Mouse (Mus musculus): ENCODE results near the gene Rhox8.
"Not testable (repeated sequence)": the region's sequence is repeated elsewhere in the genome, so short reads cannot be mapped to it uniquely, and the experiment has no call there.

Rhox8 gene

DNA sequence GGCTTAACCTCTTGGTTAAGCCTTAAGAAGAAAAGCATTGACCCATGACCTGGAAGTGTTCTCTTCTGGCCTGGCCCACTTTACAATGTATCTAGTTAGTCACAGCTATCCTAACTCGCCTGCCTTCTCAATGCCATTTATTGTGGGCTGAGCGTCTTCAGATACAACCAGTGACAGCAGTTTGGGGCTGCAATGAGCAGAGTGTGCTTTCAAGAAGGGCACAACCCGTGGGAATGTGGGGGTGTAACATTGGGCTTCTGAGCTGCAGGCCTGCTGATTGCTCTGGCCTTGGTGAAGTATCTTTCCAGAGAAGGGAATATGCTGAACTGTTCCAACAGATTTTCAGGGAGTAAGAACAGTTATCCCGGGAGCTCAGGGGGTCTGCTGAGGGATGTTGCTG is at the start of gene Rhox8:
Rhox8 (minus strand) TSS at position 101 of the 400 bp plus-strand sequence.
- DNase-seq (ENCODE audit: low read depth, low spot score), result no peak

GRCm38 (mm10) chrX:37916311-37916710 is 37.6 kb upstream of the Rhox8 start:
- DNase-seq (ENCODE audit: low read depth, low spot score), result peak; percentile 35

DNA sequence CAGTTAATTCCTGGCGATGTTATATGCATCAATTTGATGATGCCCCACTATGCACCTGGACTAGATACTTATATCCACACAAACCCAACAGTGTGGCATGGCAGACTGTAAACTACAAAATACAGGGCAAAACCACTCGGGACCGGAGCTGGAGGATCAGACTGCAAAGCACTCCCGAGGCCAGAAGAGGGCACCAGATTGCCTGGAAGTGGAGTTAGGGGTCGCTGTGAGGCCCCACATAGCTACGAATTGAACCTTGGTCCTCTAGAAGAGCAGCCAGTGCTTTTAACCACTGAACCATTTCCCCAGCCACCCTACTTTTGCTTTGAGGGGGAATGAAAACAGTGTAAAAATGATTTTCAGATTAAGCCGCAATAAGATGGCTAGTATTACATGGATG is 29.8 kb upstream of the Rhox8 start:
- peak; percentile 49 for DNase-seq (ENCODE audit: low read depth, low spot score)

- DNase-seq (ENCODE audit: low read depth, low spot score), result no peak
Observed at GRCm38 (mm10) chrX:37903727-37904126, 25.0 kb upstream of the Rhox8 start.

- not testable (repeated sequence) for DNase-seq (ENCODE audit: low read depth, low spot score)
Observed at GRCm38 (mm10) chrX:37901670-37902069, 22.9 kb upstream of the Rhox8 start, which contains the start of gene Rhox9. TSS of gene Rhox9 (minus strand) at chrX:37901770.

- DNase-seq (ENCODE audit: low read depth, low spot score), result not testable (repeated sequence)
Observed at GRCm38 (mm10) chrX:37897132-37897531, 18.4 kb upstream of the Rhox8 start, which contains the start of gene Rhox7b. TSS of gene Rhox7b (minus strand) at chrX:37897232.

DNA sequence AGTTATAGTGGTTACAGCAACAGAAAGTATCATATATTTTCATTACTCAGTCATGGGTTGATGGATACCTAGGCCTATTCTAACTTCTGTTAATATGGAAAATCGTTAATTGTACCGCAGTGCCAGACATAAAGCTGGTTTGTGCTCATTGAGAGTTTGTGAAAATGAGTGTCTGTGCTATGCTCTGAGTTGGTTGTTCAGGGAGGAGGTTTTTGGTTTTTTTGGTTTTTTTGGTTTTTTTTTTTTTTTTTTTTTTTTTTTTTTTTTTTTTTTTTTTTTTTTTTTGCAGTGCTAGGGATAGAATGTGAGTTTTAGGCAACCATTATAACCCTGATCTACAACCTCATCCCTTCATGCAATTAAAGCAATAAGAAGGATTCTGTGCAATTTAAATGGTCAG is 7.1 kb downstream of the Rhox8 start:
- no peak for DNase-seq (ENCODE audit: low read depth, low spot score)

DNA sequence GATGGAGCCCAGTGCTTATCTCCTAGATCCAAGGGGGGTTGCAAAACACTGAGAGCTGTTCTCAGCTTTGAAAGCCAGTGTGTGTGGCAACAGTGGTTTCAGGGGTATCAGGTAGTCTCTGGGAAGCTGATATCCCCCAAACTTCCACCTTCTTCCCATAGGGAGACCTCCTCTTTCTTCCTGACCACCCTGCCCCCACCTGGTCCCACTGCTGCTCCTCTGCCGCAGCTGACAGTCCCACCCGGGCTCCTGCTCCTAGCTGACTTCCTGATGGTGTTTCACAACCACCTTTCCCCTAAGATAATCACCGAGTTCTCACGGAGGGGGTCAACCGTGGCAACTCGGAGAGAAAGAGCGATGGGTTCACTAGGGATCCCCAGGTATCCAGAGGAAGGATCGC is 47.4 kb downstream of the Rhox8 start, which contains the start of gene Rhox7a:
Rhox7a (plus strand) TSS at position 301 of the 400 bp plus-strand sequence.
- not testable (repeated sequence) for DNase-seq (ENCODE audit: low read depth, low spot score)

DNA sequence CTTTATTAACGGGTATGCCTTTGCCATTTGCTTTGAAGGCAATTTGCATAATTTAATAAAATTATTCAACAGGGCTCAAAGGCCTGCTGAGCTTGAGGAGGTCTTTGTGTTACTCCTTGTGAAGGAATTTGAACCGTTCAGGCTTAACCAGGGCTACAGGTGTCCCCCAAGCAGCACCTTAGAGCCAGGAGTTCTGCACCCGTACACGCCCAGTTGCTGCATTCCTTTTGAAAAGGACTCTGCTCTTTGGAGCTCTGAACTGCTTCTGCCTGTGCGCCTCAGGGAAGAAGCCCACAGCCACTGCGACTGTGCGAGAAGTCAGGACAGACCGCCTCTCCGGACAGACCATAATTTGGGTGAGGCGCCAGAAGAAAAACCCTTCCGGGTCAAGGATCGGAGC is 52.1 kb downstream of the Rhox8 start, which contains the start of gene Rhox6:
Rhox6 (plus strand) TSS at position 301 of the 400 bp plus-strand sequence.
- not testable (repeated sequence) for DNase-seq (ENCODE audit: low read depth, low spot score)
